13 mouse cellular contexts compared by ENCODE assay signal in the genomic region with DNA sequence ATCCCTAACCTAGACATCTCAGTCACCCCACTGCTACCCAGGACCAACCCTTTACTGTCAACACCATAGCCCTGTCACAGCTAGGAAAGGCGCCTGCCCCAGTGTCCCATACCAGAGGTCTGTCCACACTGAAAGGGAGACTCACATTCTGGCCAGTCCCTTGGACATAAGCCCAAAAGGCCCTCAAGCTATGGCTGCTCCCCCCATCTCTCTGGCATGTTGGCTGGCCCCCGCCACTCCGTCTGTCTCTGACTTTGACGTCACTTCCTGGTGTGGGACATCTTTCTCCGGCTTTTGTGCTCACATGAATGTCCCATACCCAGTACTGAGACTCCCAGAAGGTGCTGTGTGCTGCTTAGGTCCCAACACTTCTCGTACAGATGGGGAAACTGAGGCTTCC.
"Had no signal": no experiment of that assay in that cellular context is flagged by ENCODE, and none has a peak within 500 bp of the region (broad histone marks: within the 10 kb centered on the region; RNA-seq: fewer than 3 reads in every experiment).

No protein-coding gene starts in this region.

- DNase-seq: kidney, adult 18-20 months; left cerebral cortex, postnatal 4 days; retina, postnatal 1 day; right cerebral cortex, postnatal 4 days; spleen, adult 18-20 months; thymus, adult 18-20 months; thymus, postnatal 14 days had no signal

- H3K27ac ChIP-seq: hindbrain, postnatal 0 days; limb, embryonic 13.5 days; liver, embryonic 15.5 days; midbrain, embryonic 12.5 days; neural tube, embryonic 13.5 days had no signal

- ATAC-seq: hindbrain, postnatal 0 days; midbrain, embryonic 16.5 days had no signal

- H3K4me3 ChIP-seq: limb, embryonic 13.5 days; liver, embryonic 15.5 days; midbrain, embryonic 12.5 days; neural tube, embryonic 13.5 days had no signal

- H3K27me3 ChIP-seq: liver, embryonic 15.5 days; midbrain, embryonic 12.5 days; neural tube, embryonic 13.5 days had no signal

- H3K4me2 ChIP-seq: limb, embryonic 13.5 days; liver, embryonic 15.5 days; midbrain, embryonic 12.5 days; neural tube, embryonic 13.5 days had no signal

- H3K4me1 ChIP-seq: liver, embryonic 15.5 days; midbrain, embryonic 12.5 days; neural tube, embryonic 13.5 days had no signal

- H3K36me3 ChIP-seq: limb, embryonic 13.5 days; liver, embryonic 15.5 days; midbrain, embryonic 12.5 days; neural tube, embryonic 13.5 days had no signal

- H3K9me3 ChIP-seq: limb, embryonic 13.5 days; liver, embryonic 15.5 days; midbrain, embryonic 12.5 days; neural tube, embryonic 13.5 days had no signal

- H3K9ac ChIP-seq: limb, embryonic 13.5 days; liver, embryonic 15.5 days; midbrain, embryonic 12.5 days; neural tube, embryonic 13.5 days had no signal
